Mouse (Mus musculus): ENCODE results near the gene Zfp628.

DNA sequence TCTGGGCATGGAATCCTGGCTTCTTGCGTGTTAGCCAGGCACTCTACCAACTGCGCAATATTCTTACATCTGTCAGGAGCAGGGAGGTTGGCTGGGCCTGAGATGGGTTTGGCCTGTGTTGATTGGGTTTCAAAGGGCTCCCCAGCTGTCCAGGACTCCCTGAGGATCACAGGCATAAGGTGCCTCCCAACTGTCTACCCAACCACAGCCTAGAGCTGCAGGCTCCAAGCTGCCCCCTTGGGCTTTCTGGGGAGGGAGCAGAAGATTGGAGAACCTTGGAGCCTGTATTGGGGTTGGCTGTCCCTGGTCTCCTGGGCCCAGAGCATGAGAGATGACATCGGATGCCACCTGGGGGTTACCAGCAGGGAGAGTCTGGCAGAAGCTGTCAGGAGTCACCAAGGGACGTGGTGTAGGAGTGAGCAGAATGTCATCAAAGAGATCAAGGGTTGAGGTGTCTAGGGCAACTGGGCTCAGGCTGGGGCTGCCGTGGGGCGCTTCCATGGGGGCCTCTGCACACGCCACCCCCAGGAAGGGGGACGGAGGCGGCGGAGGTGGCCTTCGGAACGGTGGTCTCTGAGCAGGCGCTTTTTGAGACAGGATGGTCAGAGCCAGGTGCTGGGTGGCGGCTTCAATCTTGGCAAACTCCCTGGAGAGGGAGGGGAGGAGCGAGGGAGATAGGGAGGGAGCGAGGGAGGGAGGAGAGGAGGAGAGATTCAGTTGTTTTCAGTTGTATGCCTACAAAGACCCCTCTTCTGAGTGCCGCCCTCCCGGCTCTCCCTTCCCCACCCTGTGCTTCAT, 16.0 kb upstream of the Zfp628 start:
- TF ChIP-seq POLR2A (IDR thresholded peaks at IDR 0.05; ENCODE audit: borderline replicate concordance, insufficient read depth, low read length) (no peak), CTCF (IDR thresholded peaks at IDR 0.05; ENCODE audit: borderline replicate concordance, insufficient read depth, low read depth, low read length) (no peak)

Data from cerebellum, adult 2 months (tissue).